Mouse (Mus musculus) spleen, adult 12 weeks (tissue): Measurements from ENCODE around the gene Lrrc57.
A peak's percentile ranks its signal among the peaks of the same experiment; 100 is the strongest.
"Not testable (repeated sequence)": the region's sequence is repeated elsewhere in the genome, so short reads cannot be mapped to it uniquely, and the experiment has no call there.

Source experiments
- DNase-seq: peaks from one replicate; pipeline ENCODE4 v3.0.0; 2022; ENCODE audit warnings: low spot score

Gene Lrrc57

GRCm38 (mm10) chr2:120599506-120599905, 9.8 kb downstream of the Lrrc57 start:
- no peak for DNase-seq

DNA sequence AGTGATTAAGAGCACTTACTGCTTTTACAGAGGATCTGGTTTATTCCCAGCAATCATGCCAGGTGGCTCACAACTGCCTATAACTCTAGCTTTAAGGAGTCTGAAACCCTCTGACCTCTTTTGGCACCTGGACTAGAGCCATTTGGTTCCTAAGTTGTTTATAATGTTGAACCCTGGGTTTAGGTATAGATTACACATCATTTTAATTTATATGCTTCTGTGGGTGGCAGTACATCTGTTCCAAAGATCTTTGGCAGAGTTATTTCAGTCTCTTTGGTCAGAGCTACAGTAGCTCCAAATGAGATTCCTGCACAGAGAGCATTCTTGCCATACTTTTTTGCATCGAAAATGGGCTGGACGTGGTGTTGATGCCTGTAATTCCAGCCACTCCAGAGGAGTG, 11.6 kb downstream of the Lrrc57 start:
- DNase-seq = no peak

- no peak for DNase-seq
Observed at GRCm38 (mm10) chr2:120592227-120592626, 17.1 kb downstream of the Lrrc57 start.

DNA sequence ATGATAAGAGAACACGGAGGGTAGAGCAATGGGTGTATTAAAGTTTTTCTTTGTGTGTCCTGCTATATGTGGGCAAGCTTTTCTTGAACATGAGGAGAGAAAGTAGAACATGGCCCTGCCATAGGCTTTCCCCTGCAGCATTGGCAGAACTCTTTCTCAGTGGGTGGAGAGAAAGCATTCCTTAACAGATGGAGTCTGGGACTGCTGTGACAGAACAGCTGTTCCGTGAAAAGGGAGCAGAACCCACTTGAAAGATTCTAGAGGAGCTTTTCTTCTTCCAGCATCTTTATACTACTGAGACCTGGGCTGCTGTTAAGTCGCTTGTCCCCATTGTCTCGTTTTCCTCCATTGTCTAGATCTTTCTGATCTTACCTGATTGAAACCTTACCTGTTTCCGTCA, 19.6 kb downstream of the Lrrc57 start:
- DNase-seq = no peak

GRCm38 (mm10) chr2:120578286-120578685, 31.0 kb downstream of the Lrrc57 start:
- DNase-seq = no peak

DNA sequence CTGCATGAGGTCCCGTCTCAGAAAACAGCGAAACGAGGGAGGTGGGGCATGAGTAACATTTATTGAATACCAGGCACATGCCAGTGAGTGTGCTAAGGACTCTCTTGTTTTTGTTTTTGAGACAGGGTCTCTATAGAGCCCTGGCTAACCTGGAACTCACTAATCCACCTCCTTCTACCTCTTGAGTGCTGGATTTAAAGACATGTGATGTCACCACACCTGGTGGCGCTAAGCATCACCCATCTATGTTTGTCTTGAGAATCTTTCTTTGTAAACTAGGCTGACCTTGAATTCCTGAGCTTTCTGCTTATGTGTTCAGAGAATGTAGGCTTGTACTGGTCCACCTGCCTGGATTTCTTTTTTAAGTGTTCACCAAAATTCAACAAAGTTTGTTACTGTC, 31.5 kb downstream of the Lrrc57 start:
- no peak for DNase-seq

- DNase-seq = no peak
Observed at GRCm38 (mm10) chr2:120575978-120576377, 33.3 kb downstream of the Lrrc57 start.

GRCm38 (mm10) chr2:120575121-120575520, 34.2 kb downstream of the Lrrc57 start:
- DNase-seq = no peak

DNA sequence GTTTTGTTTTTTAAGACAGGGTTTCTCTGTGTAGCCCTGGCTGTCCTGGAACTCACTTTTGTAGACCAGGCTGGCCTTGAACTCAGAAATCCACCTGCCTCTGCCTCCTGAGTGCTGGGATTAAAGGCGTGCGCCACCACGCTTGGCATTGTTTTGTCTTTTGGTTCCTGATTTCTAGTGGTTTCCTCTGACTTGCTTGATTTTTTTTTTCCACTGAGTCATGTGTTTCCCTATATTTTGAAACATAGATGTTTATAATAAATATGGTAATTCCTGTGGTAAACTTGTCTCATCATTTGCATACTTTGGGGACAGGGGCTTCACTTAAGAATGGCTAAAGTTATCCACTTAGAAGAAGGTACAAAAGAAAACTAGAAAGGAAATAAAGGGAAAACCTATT, 37.2 kb downstream of the Lrrc57 start:
- not testable (repeated sequence) for DNase-seq

GRCm38 (mm10) chr2:120571081-120571480, 38.2 kb downstream of the Lrrc57 start:
- DNase-seq = no peak

GRCm38 (mm10) chr2:120567798-120568320, 41.5 kb downstream of the Lrrc57 start:
- DNase-seq = no peak

DNA sequence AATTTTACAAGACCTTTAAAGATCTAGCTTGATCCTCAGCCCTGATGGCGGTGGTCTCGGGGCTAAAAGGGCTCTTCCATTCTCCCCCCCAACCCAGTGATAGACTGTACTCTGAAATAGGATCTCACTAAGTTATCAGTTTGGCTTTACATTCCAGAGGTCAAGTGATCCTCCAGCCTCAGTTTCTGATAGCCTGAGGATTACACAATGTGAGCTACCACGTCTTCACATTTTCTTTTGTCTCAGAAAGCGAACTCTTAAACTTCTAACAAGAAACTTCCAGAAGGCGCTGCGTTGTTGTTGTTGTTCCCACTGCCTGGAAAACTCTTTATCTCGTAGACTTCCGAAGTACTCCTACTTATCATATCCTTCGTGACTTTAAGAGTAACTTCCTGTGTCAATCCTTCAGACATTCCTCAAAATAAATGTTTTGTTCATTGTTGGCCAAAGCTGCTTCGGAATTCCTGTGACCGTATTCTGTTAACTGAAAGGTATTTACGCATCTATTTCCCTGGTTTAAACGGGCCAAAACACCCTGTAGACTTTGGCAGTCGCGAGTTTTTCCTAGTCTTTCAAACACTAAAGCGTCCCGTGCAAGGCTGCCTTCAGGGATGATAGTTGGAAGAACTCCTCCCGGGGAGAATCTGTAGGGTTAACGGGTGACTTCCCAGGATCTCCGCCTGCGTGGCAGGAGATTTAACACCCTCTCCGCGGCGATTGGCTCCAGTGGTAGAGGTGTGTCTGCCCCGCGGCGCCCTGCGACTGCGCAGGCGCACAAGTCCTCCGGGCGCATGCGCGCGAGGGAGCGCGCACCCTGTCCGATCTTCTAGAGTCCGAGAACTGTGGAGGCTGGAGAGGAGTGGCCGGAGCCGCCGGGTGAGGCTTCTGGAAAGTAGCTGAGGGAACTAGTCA, 42.2 kb downstream of the Lrrc57 start, which contains the start of gene Snap23:
Gene Snap23, plus strand, starts transcription at position 786 of the 912 bp plus-strand sequence.
- DNase-seq = peak; percentile 85

- DNase-seq = no peak
Observed at GRCm38 (mm10) chr2:120565363-120565762, 44.0 kb downstream of the Lrrc57 start.

- not testable (repeated sequence) for DNase-seq
Observed at GRCm38 (mm10) chr2:120564548-120565188, 44.7 kb downstream of the Lrrc57 start.

GRCm38 (mm10) chr2:120563235-120563990, 45.9 kb downstream of the Lrrc57 start, which contains the start of gene Zfp106:
Gene Zfp106 (minus strand): TSS chr2:120563843.
- DNase-seq = peak; percentile 77

- no peak for DNase-seq
Observed at GRCm38 (mm10) chr2:120562859-120563234, 46.5 kb downstream of the Lrrc57 start.

DNA sequence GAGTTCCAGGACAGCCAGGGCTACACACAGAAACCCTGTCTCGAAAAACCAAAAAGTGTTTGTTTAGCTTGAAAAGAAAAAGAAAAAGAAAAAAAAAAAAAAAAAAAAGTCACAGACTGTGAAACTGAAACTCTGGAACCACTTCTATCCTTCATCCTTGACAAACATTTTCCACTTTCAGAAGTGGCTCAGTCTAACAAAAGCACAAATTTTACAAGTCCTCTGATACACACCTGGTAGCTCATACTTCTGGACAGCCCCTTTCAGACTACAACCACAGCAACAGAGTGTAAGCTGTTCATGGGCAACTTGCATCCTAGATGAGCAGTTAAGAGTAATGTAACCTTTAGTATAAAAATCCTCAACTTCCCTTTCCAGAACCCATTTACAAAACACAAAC, 47.8 kb downstream of the Lrrc57 start:
- no peak for DNase-seq

DNA sequence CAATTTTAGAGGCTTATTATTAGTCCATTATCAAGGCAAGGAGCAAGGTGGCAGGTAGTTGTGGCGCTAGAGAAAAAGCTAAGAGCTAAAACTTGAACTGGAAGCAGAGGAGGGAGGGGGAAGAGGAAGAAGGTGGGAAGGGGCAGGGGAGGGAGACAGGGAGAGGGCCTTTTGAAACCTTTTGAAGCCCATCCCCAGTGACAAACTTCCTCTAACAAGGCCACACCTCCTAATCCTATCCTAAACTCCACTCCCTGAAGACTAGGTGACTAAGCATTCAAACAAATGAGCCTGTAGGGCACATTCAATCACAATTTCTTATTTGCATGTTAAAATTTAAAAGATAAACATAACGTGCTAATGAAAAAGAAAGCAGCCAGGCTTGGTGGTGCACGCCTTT, 50.5 kb downstream of the Lrrc57 start:
- no peak for DNase-seq

DNA sequence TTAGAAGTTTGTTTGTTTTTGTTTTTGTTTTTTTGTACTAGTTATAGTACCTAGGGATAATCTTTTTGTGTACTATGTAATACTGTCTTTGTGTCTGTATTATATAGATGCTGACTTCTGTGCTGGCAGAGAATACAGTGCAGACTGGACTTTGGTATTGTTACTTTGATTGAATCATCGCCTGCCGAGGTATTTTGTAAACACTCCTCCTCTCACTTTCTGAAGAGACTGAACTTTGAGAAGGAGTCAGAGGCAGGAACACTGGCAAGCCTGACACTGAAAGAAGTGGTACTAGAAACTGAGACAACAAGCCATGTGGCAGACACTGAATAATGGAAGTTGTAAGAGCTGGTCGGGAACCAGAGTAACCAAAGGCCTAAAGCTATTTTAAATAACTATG, 52.5 kb downstream of the Lrrc57 start:
- no peak for DNase-seq
